Mouse (Mus musculus) embryo, embryonic 10.5 days (tissue): Measurements from ENCODE around the gene Apol11b.
"Not testable (repeated sequence)": the region's sequence is repeated elsewhere in the genome, so short reads cannot be mapped to it uniquely, and the experiment has no call there.

ENCODE experiments used
- DNase-seq: peaks from one replicate; pipeline ENCODE4 v3.0.0-alpha.2; 2015; ENCODE audit warnings: low spot score

Gene Apol11b

GRCm38 (mm10) chr15:77643176-77643575 is at the start of gene Apol11b:
Gene Apol11b (minus strand): TSS chr15:77643286.
- DNase-seq: not testable (repeated sequence)

GRCm38 (mm10) chr15:77691532-77692311 is 48.6 kb upstream of the Apol11b start:
- DNase-seq: peak; percentile 66

GRCm38 (mm10) chr15:77683944-77684343 is 40.9 kb upstream of the Apol11b start:
- DNase-seq: peak; percentile 71

DNA sequence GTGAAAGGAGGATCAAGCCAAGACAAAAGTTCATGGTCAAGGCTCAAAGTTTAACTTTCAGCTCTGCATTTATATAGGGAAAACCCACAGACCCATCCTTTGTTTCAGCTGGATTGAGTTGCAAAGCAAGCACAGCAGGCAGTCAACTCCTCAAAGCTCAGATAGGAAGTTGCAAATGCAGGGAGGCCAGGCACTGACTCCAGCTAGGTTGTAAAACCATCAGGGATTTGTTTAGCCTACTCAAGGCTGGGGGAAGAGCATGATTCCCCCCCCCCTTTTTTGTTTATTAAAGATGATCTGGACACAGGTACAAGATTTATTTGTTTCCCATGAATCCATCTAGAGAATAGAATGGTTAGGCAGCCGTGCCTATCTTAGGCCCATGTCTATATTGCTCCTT is 31.0 kb upstream of the Apol11b start:
- DNase-seq: not testable (repeated sequence)

DNA sequence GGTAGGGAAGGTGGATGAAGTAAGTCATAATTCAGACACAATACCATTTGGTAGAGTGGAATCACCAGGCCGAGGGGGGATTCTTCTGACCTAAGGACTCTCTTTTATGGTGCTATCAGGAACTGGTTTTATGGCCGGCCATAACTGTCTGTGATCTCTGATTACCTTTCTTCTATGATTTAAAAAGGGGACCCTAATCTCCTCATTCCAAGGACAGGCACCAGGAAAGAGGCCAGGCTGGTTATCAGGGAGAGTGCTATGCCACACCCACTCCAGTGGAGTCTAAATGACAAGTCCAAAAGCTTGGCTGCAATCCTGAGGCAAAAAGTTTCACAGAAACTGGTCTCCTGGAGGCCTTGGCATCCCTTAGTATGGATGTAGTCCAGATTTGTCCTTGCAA is 18.8 kb upstream of the Apol11b start:
- DNase-seq: not testable (repeated sequence)

GRCm38 (mm10) chr15:77659773-77660172 is 16.7 kb upstream of the Apol11b start:
- not testable (repeated sequence) for DNase-seq

DNA sequence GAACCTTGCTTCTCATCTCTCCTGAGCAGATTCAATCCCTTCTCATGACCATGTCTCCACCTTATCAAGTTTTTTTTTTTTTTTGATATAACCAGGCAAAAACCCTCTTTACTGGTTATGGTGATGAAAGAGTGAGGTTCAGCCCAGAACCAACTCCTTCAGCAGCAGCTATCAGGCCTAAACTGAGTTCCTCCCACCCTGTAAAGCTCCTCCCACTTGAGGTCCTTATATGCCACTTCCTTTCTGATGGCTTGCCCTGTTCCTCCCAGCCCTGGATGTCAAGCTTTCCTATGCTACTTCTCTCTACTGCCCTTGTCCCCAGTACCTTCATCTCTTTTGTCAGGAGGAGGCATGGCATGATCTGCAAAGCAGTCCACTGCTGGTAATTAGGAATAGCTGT is 8.1 kb upstream of the Apol11b start:
- not testable (repeated sequence) for DNase-seq

GRCm38 (mm10) chr15:77629822-77630221 is 13.3 kb downstream of the Apol11b start:
- DNase-seq: not testable (repeated sequence)

GRCm38 (mm10) chr15:77628647-77629046 is 14.4 kb downstream of the Apol11b start:
- peak; percentile 5 for DNase-seq

GRCm38 (mm10) chr15:77626471-77626870 is 16.6 kb downstream of the Apol11b start:
- DNase-seq: not testable (repeated sequence)

DNA sequence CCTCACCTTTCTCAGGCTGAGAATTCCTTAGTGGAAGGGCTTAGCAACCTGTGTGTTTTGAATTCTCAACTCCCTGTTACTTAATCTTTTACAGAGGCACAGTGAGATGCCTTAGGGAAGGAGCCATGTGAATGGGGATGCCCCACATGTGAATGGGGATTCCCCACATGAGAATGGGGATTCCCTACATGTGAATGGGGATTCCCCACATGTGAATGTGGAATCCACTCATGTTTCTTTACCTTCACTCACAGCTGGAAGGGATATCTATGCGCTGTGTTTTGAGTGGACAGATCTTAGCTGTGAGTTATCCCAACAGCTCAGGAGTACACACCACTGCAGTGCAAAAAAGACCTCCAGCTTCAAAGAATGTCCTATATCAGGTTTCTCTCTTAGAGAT is 18.4 kb downstream of the Apol11b start:
- no peak for DNase-seq

DNA sequence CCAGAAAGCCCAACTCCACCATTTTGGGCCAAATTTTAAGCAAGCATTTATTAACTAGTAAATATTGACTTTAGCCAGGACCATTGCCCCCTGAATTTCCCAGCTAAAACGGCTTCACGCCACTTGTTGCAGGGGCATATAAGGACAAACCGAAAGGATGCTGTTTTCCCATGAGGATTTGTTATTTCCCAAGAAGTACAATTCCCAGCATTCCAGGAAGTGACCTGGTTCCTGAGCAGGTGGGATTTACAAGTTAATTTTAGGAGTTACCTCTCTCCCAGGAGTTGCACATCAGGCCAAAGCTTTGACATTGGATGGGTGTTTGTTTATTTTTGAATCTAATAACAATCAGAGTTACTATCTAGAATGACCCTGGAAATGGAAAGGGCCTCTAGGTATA is 37.0 kb downstream of the Apol11b start:
- DNase-seq: no peak

DNA sequence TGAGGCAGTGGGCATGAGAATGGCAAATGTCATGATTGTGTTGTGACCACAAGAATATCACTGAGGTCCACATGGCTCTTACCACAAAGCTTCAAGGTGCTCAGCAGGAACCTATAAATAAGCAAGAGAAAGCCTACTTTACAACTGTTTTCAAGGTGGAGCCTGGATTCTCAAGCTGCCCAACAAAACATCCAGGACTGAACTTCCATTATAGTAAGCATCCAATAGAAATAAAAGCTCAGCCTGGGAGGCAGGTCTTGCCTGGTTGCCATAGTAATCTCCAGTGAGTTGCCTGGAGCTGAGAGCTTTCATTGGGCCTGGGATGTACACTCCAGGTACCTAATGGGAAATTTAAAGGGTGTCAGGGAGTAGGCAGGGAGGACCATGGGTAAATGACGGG is 44.1 kb downstream of the Apol11b start, which contains the start of gene Gm36245:
Gene Gm36245 (plus strand): TSS at position 301 of the 400 bp plus-strand sequence.
- no peak for DNase-seq

DNA sequence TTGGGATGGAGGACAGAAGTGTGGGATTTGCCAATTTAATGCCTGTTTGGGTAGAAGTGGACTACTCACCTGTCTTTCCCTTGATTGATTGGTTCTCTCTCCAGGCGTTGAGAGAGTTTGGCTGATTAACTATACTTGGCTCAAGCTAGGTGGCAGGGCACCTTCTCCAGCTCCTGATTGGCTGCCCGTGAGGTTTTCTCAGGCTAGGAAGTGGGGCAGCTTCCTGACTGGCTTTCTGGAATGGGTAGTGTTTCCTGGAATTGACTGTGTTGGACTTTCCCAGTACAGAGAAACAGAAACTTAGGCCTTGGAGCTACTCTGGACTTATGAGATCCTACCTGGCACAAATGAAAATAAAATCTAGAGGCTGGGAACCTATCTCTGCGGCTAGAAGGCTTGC is 44.7 kb downstream of the Apol11b start:
- DNase-seq: no peak

- DNase-seq: no peak
Observed at GRCm38 (mm10) chr15:77595961-77596360, 47.1 kb downstream of the Apol11b start, which contains the start of gene Apol10b. Gene Apol10b (minus strand): TSS chr15:77596125.

DNA sequence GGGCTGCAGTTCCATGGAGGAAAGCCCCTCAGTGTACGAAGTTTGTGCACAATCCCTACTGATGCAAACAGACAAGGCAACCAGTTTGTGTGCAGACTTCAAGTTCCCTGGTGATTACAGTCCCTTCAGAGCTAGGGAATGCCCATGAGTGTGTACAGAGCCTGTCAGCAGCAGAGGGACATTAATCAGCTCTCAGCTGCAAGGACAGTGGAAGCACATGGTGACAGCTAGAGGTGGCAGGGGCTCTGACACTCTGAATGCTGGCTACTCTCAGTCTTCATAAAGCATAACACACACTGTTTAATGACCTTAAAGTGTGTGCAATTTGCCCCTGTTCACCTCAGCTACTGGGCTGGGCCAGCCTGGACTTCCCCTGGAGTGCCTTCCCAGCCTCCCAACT is 49.5 kb downstream of the Apol11b start:
- no peak for DNase-seq

- no peak for DNase-seq
Observed at GRCm38 (mm10) chr15:77590881-77591280, 52.2 kb downstream of the Apol11b start.

DNA sequence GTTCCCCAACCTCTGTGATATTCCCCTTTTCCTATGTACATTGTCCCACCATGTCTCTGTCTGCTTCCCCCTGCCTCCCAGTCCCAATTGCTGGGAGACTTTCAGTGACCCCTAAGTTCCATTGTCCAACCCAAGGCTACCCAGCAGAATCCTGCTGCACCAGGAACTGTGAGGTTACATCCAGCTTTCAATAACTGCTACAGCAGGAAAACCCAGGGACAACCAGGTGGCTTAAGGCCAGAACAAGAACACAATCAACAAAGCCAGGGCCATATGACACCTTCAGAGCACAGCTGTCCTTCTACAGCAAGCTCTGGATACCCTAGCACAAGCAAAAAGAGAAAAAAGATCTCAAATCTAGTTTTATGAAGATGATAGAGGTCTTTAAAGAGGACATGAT is 54.1 kb downstream of the Apol11b start:
- DNase-seq: no peak

- no peak for DNase-seq
Observed at GRCm38 (mm10) chr15:77587026-77587425, 56.1 kb downstream of the Apol11b start.
